ENCODE assay signal across 8 mouse cellular contexts in the genomic region with DNA sequence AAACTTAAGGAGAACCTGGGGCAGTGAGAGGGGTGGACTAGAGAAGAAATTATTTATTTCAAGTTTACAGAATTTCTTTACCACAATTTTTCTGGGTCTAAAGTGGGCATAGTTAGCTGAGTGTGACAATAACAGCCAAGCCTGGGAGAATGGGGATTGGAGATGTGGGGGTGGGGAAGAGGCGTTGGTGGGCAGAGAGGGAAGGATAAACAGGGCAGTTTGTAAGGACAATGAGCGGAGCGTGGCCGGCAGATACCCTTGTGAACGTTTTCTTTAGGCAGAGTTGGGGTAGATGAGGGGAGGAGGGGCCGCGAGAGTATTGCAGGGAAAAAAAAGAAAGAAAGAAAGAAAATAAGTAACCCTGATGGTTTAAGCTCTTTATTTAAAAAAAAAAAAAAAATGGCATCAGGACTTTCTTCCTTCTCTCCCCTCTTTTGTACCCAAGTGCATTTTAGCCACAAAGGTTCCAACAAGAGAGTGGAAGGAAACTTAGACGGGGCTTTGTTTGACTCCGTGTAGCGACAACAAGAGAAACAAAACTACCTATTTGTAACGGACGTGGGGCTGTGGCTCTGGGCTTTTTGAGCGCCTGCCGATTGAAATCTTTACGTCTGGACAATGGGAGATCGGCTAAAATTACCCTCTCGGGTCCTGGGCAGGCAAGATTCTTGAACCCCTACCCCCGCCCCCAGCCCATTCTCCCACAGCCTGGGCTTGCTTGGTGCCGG. TPM values are rescaled to one million over a fixed set of nuclear protein-coding genes. Genes with fewer than 3 reads are reported as not detected.
DNase-seq lines count a peak whose midpoint lies in the region; ATAC-seq and TF ChIP-seq lines count a peak whose summit lies in the region.

No protein-coding gene starts in this region.

- peak overlapping the region; percentile 56 for H3K4me3 ChIP-seq in heart, embryonic 13.5 days
- no peak overlapping the region for H3K4me3 ChIP-seq in heart, adult 2 months
- peak overlapping the region; percentile 66 to 70 for H3K4me3 ChIP-seq in ES-E14 (ENCODE audit: insufficient read depth in 1 of 2, low read depth in 1 of 2, low read length in 2 of 2, poor library complexity in 1 of 2, severe bottlenecking in 1 of 2)
- peak overlapping the region; percentile 50 for H3K4me3 ChIP-seq in forebrain, postnatal 0 days (ENCODE audit: low read depth, low read length)
- peak overlapping the region; percentile 59 for H3K4me3 ChIP-seq in midbrain, embryonic 13.5 days (replicated peaks)

- H3K79me2 ChIP-seq in heart, adult 2 months (replicated peaks; ENCODE audit: control insufficient read depth, insufficient read depth, low read length): no peaks in the 10 kb centered on the region

- no peak for DNase-seq in heart, adult 2 months
- DNase-seq in ES-E14 (ENCODE audit: low read depth, low spot score): no peak
- peak; percentile 52 for DNase-seq in forebrain, postnatal 0 days
- no peak for DNase-seq in right cerebral cortex, postnatal 4 days
- DNase-seq in thymus, postnatal 0 days (ENCODE audit: low spot score): no peak
- DNase-seq in left cerebral cortex, postnatal 10 days (ENCODE audit: extremely low spot score in 1 of 2, low spot score in 2 of 2): no peak

- no peak for TF ChIP-seq POLR2A in heart, adult 2 months (IDR thresholded peaks at IDR 0.05; ENCODE audit: insufficient read depth, low read depth, low read length)

- H3K4me2 ChIP-seq in heart, embryonic 13.5 days: peak overlapping the region; percentile 83
- H3K4me2 ChIP-seq in forebrain, postnatal 0 days (ENCODE audit: low read depth): peak overlapping the region; percentile 69
- H3K4me2 ChIP-seq in midbrain, embryonic 13.5 days (replicated peaks): peak overlapping the region; percentile 81

- H3K27me3 ChIP-seq in heart, embryonic 13.5 days (replicated peaks): peaks cover 91% of the 10 kb centered on the region
- peaks cover 33% of the 10 kb centered on the region for H3K27me3 ChIP-seq in heart, adult 2 months (ENCODE audit: control insufficient read depth, insufficient read depth, low read length)
- H3K27me3 ChIP-seq in forebrain, postnatal 0 days (ENCODE audit: insufficient read depth, low read length): no peaks in the 10 kb centered on the region
- H3K27me3 ChIP-seq in midbrain, embryonic 13.5 days: peaks cover 15% of the 10 kb centered on the region

- in situ Hi-C loops in ES-E14 (cut with MboI; ENCODE audit: low sequenced_read_pairs in 2 of 2, unreplicated experiment in 2 of 2): no loop called here

- no peak for ATAC-seq in heart, embryonic 13.5 days (ENCODE audit: extremely low read depth, insufficient number of reproducible peaks, low FRiP score, low TSS enrichment)
- no peak for ATAC-seq in forebrain, postnatal 0 days
- ATAC-seq in midbrain, embryonic 13.5 days: no peak

- no peaks in the 10 kb centered on the region for H3K9me3 ChIP-seq in heart, embryonic 13.5 days
- H3K9me3 ChIP-seq in ES-E14 (ENCODE audit: control insufficient read depth, insufficient read depth, low read depth, low read length): no peaks in the 10 kb centered on the region
- H3K9me3 ChIP-seq in forebrain, postnatal 0 days (ENCODE audit: low read length): no peaks in the 10 kb centered on the region
- H3K9me3 ChIP-seq in midbrain, embryonic 13.5 days: no peaks in the 10 kb centered on the region

- H3K4me1 ChIP-seq in heart, embryonic 13.5 days: peaks cover 31% of the 10 kb centered on the region
- H3K4me1 ChIP-seq in heart, adult 2 months (ENCODE audit: control insufficient read depth, insufficient read depth, low read length): no peaks in the 10 kb centered on the region
- peaks cover 4 to 6% of the 10 kb centered on the region in 2 experiments; a peak in 3 of 4 replicates for H3K4me1 ChIP-seq in ES-E14 (ENCODE audit: control insufficient read depth in 2 of 2, insufficient read depth in 2 of 2, low read length in 2 of 2, poor library complexity in 1 of 2)
- no peaks in the 10 kb centered on the region for H3K4me1 ChIP-seq in forebrain, postnatal 0 days (ENCODE audit: insufficient read depth)
- H3K4me1 ChIP-seq in midbrain, embryonic 13.5 days (replicated peaks): peaks cover 70% of the 10 kb centered on the region

- no peak overlapping the region for H3K9ac ChIP-seq in heart, embryonic 13.5 days
- H3K9ac ChIP-seq in heart, adult 2 months (ENCODE audit: low read depth, low read length): no peak overlapping the region
- H3K9ac ChIP-seq in ES-E14 (ENCODE audit: insufficient read depth, low read depth, low read length, poor library complexity, severe bottlenecking): peak overlapping the region; percentile 92
- H3K9ac ChIP-seq in forebrain, postnatal 0 days: peak overlapping the region; percentile 61
- H3K9ac ChIP-seq in midbrain, embryonic 13.5 days (replicated peaks): peak overlapping the region; percentile 83

- 2% methylated on average over 19 of the region's 19 CpGs for WGBS in heart, embryonic 13.5 days
- 6% methylated on average over 19 of the region's 19 CpGs for WGBS in heart, adult 2 months
- WGBS in forebrain, postnatal 0 days: 3% methylated on average over 19 of the region's 19 CpGs
- WGBS in midbrain, embryonic 13.5 days: 1% methylated on average over 19 of the region's 19 CpGs

- H3K36me3 ChIP-seq in heart, embryonic 13.5 days: no peaks in the 10 kb centered on the region
- H3K36me3 ChIP-seq in heart, adult 2 months (ENCODE audit: control insufficient read depth, insufficient read depth, low read length): no peaks in the 10 kb centered on the region; the same call in 1 of the 2 replicates
- H3K36me3 ChIP-seq in ES-E14 (ENCODE audit: control insufficient read depth, insufficient read depth, low read length, poor library complexity, severe bottlenecking): peaks cover 15% of the 10 kb centered on the region
- H3K36me3 ChIP-seq in forebrain, postnatal 0 days (ENCODE audit: insufficient read depth): no peaks in the 10 kb centered on the region
- no peaks in the 10 kb centered on the region for H3K36me3 ChIP-seq in midbrain, embryonic 13.5 days

- H3K27ac ChIP-seq in heart, embryonic 13.5 days (replicated peaks): no peak overlapping the region
- no peak overlapping the region for H3K27ac ChIP-seq in heart, adult 2 months
- peak overlapping the region; percentile 88 for H3K27ac ChIP-seq in ES-E14 (ENCODE audit: insufficient read depth, low read depth, low read length, poor library complexity, severe bottlenecking)
- peak overlapping the region; percentile 90 for H3K27ac ChIP-seq in forebrain, postnatal 0 days (ENCODE audit: low read depth, low read length)
- H3K27ac ChIP-seq in midbrain, embryonic 13.5 days: peak overlapping the region; percentile 92

- intact Hi-C loops in heart, adult 2 months (cut with DNase I): loop anchor here (10.0 kb wide), 1 partner anchor 413 kb away; no protein-coding TSS in a partner anchor
- intact Hi-C loops in left cerebral cortex, postnatal 10 days (cut with DNase I): loop anchor here (2.0 to 10.0 kb wide), 4 partner anchors 457 to 927 kb away; no protein-coding TSS in a partner anchor

- TF ChIP-seq CTCF in heart, adult 2 months (IDR thresholded peaks at IDR 0.05): no peak
- no peak for TF ChIP-seq CTCF in forebrain, postnatal 0 days (IDR thresholded peaks at IDR 0.05; ENCODE audit: low read depth)

- TF ChIP-seq EP300 in heart, adult 2 months (IDR thresholded peaks at IDR 0.05; ENCODE audit: insufficient read depth, low read depth, low read length): no peak

TF ChIP-seq in ES-E14, 5 proteins besides CTCF, POLR2A, EP300 and RAD21:
- peak; percentile 41; the same call in 1 of the 2 replicates for TF ChIP-seq ZNF384 (IDR thresholded peaks at IDR 0.05; ENCODE audit: low read depth, low read length)
- TF ChIP-seq HCFC1 (IDR thresholded peaks at IDR 0.05; ENCODE audit: borderline replicate concordance, insufficient read depth, low read length): no peak
TF ChIP-seq in ES-E14: peak in this region for 1.

RNA-seq across cellular contexts. Expression of a gene that starts 1.9 kb away (rescaled TPM):
- 0.29 and 0.33 TPM in 2 replicates for polyA plus RNA-seq in heart, embryonic 13.5 days (2015; fragmentation: Nextera tagmentation; extraction: Ambion mirVana)
- not detected for total RNA-seq in heart, adult 2 months (2021)
- 0.66 TPM in 1 of 2 replicates, not detected in the other for polyA plus RNA-seq in heart, adult 2 months (2012; rRNA removed)
- 175 and 179 TPM in 2 replicates for total RNA-seq in ES-E14 (2012; rRNA removed)
- total RNA-seq in forebrain, postnatal 0 days (2014; rRNA removed): 80.9 and 120 TPM in 2 replicates
- polyA plus RNA-seq in forebrain, postnatal 0 days (2015; fragmentation: Nextera tagmentation; extraction: Ambion mirVana): 23.1 and 31.0 TPM in 2 replicates
- polyA plus RNA-seq in midbrain, embryonic 13.5 days (2015; fragmentation: Nextera tagmentation; extraction: Ambion mirVana): 27.8 and 28.2 TPM in 2 replicates
- 0.23 TPM in 1 of 2 replicates, not detected in the other for polyA plus RNA-seq in thymus, postnatal 0 days (2015; fragmentation: Nextera tagmentation; extraction: Ambion mirVana)
- 10 to 100 TPM; 32.0 to 39.7 TPM for total RNA-seq in left cerebral cortex, postnatal 10 days (2021)

Comparison
In these comparisons a context has a peak if more than half of its experiments do, and no peak if none do; other contexts are left out.
1. H3K27ac ChIP-seq: peak in ES-E14 (single experiment), forebrain, postnatal 0 days (single experiment) and midbrain, embryonic 13.5 days (single experiment); none in heart, embryonic 13.5 days (single experiment) and heart, adult 2 months (single experiment).
2. H3K9ac ChIP-seq: peak in ES-E14 (single experiment), forebrain, postnatal 0 days (single experiment) and midbrain, embryonic 13.5 days (single experiment); none in heart, embryonic 13.5 days (single experiment) and heart, adult 2 months (single experiment).
3. RNA of a gene that starts 1.9 kb away (polyA plus RNA-seq): 23.1 to 31.0 TPM in forebrain, postnatal 0 days and 27.8 to 28.2 TPM in midbrain, embryonic 13.5 days; 0.66 TPM in heart, adult 2 months, 0.29 to 0.33 TPM in heart, embryonic 13.5 days and 0.23 TPM in thymus, postnatal 0 days; every median in the first group is over 10 times any median in the second.
4. Peak in every context shown above with its lines, with median percentiles within 50 percentile points of each other: H3K4me2 ChIP-seq.